Mouse (Mus musculus): ENCODE measurements around the gene Gipc3. TPM values are rescaled to one million over a fixed set of nuclear protein-coding genes. Genes with fewer than 3 reads are reported as not detected.

The Gipc3 gene
- total and polyA plus RNA-seq, 3 experiments, result 0.08 to 0.09 TPM; not detected in 1

DNA sequence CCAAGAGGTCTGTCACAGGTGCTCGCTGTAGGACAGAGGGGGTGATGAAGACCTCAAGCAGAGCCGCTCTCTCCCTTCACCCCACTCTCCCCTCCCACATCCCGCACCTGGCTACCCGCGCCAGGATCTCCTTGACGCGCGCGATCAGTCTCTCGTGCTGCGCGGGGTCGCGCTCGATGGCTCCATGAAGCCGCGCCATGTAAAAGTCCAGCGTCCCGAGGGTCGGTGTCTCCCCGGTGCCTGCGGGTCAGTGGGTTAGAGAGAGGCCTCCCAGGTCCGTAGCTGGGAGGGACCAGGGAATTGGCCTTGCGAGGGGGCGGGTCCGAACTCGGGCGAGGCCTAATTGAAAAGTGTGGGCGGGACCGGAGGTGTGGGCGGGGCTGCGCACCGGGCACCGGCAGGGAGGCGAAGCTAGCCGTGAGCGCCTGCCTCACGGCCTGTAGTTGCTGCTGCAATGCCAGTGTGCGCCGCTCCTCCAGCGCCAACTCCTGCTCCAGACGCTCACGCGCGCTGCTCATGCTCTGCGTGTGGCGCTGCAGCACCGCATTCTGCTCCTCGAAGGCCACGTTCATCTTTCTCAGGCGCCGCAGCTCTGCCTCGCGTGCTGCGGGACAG, 3.5 kb upstream of the Gipc3 start:
- peaks cover 21% of the 10 kb centered on the region for H3K27me3 ChIP-seq (replicated peaks)
- DNase-seq (ENCODE audit: extremely low read depth), result no peak
- peaks cover 2 to 40% of the 10 kb centered on the region in 2 experiments; a peak in 2 of 4 replicates for H3K4me1 ChIP-seq (ENCODE audit: control insufficient read depth in 1 of 2, insufficient read depth in 2 of 2)
- H3K9ac ChIP-seq (ENCODE audit: insufficient read depth, low read depth), result no peak overlapping the region
- peaks cover 20 to 37% of the 10 kb centered on the region in 2 experiments for H3K36me3 ChIP-seq (replicated peaks in 1 of 2; ENCODE audit: control insufficient read depth in 1 of 2, insufficient read depth in 1 of 2, low read length in 1 of 2)
- in situ Hi-C loops (cut with MboI; ENCODE audit: low pct_ligation_motif_present, low pct_unique_long_range_greater_than_20kb, low sequenced_read_pairs), result no loop called here
- H3K4me3 ChIP-seq (replicated peaks in 1 of 3; ENCODE audit: low read depth in 2 of 3, low read length in 2 of 3, poor library complexity in 1 of 3), result no peak overlapping the region
- TF ChIP-seq CHD2 (IDR thresholded peaks at IDR 0.05; ENCODE audit: low read length) (no peak), TBP (conservative IDR thresholded peaks at IDR 0.05; ENCODE audit: low read depth, low read length) (no peak), ZMIZ1 (IDR thresholded peaks at IDR 0.05; ENCODE audit: low read depth, low read length) (no peak), MYC (IDR thresholded peaks at IDR 0.05; ENCODE audit: low read depth, low read length) (no peak), JUN (IDR thresholded peaks at IDR 0.05; ENCODE audit: insufficient read depth, low read depth, low read length) (no peak), JUND (conservative IDR thresholded peaks at IDR 0.05; ENCODE audit: low read depth, low read length) (no peak), MAFK (IDR thresholded peaks at IDR 0.05; ENCODE audit: insufficient replicate concordance, low read length) (no peak)
- H3K4me2 ChIP-seq (ENCODE audit: insufficient read depth, low read depth, poor library complexity, severe bottlenecking), result no peak overlapping the region
- H3K79me2 ChIP-seq (replicated peaks; ENCODE audit: control insufficient read depth, extremely low read depth, insufficient read depth, poor library complexity, severe bottlenecking), result no peaks in the 10 kb centered on the region
- H3K9me3 ChIP-seq (replicated peaks; ENCODE audit: low read length), result no peaks in the 10 kb centered on the region
- no peak overlapping the region for H3K27ac ChIP-seq (ENCODE audit: insufficient read depth, low read depth)
- dilution Hi-C loops (cut with MboI; ENCODE audit: extremely low pct_ligation_motif_present, extremely low pct_unique_long_range_greater_than_20kb, low sequenced_read_pairs), result no loop called here

- Histone ChIP-seq H3K79me2 (replicated peaks; ENCODE audit: control insufficient read depth, extremely low read depth, insufficient read depth, poor library complexity, severe bottlenecking) (no peaks in the 10 kb centered on the region), H3K36me3 (replicated peaks in 1 of 2; ENCODE audit: control insufficient read depth in 1 of 2, insufficient read depth in 1 of 2, low read length in 1 of 2) (peaks cover 20 to 37% of the 10 kb centered on the region in 2 experiments), H3K27ac (ENCODE audit: insufficient read depth, low read depth) (no peak overlapping the region), H3K27me3 (replicated peaks) (peaks cover 24% of the 10 kb centered on the region), H3K9me3 (replicated peaks; ENCODE audit: low read length) (no peaks in the 10 kb centered on the region), H3K4me1 (ENCODE audit: control insufficient read depth in 1 of 2, insufficient read depth in 2 of 2) (peaks cover 2 to 37% of the 10 kb centered on the region in 2 experiments; a peak in 2 of 4 replicates), H3K4me2 (ENCODE audit: insufficient read depth, low read depth, poor library complexity, severe bottlenecking) (no peak overlapping the region), H3K4me3 (replicated peaks in 1 of 3; ENCODE audit: low read depth in 2 of 3, low read length in 2 of 3, poor library complexity in 1 of 3) (no peak overlapping the region), H3K9ac (ENCODE audit: insufficient read depth, low read depth) (no peak overlapping the region)
- in situ Hi-C loops (cut with MboI; ENCODE audit: low pct_ligation_motif_present, low pct_unique_long_range_greater_than_20kb, low sequenced_read_pairs) (no loop called here), dilution Hi-C loops (cut with MboI; ENCODE audit: extremely low pct_ligation_motif_present, extremely low pct_unique_long_range_greater_than_20kb, low sequenced_read_pairs) (no loop called here)
- no peak for TF ChIP-seq EP300 (IDR thresholded peaks at IDR 0.05; ENCODE audit: low read length)
- TF ChIP-seq E2F4 (IDR thresholded peaks at IDR 0.05; ENCODE audit: insufficient replicate concordance, low read depth, low read length), result no peak
- no peak for TF ChIP-seq MEF2A (IDR thresholded peaks at IDR 0.05; ENCODE audit: borderline replicate concordance, low read depth, low read length)
- TF ChIP-seq MYC (IDR thresholded peaks at IDR 0.05; ENCODE audit: low read depth, low read length), result no peak
- no peak for TF ChIP-seq POLR2AphosphoS2 (IDR thresholded peaks at IDR 0.05; ENCODE audit: low read depth, low read length)
- no peak for TF ChIP-seq ZNF384 (IDR thresholded peaks at IDR 0.05; ENCODE audit: low read depth, low read length)
- no peak for TF ChIP-seq RAD21 (IDR thresholded peaks at IDR 0.05; ENCODE audit: low read depth, low read length)
- DNase-seq (ENCODE audit: extremely low read depth), result no peak
Measured at GRCm38 (mm10) chr10:81345162-81345534, 2.1 kb upstream of the Gipc3 start.
